Mouse (Mus musculus) right cerebral cortex, postnatal 14 days (tissue): ENCODE measurements at regions not wholly inside any gene's neighbourhood (a gene's known extent, or its start where the extent isn't known, plus 50 kb on each side); places are given as distances from the start of the nearest gene placed in this dataset.
"Not testable (repeated sequence)": the region's sequence is repeated elsewhere in the genome, so short reads cannot be mapped to it uniquely, and the experiment has no call there.

ENCODE experiments used
- DNase-seq: peaks from one replicate; pipeline ENCODE4 v3.0.0; 2022

- no peak for DNase-seq
Measured at GRCm38 (mm10) chr6:3319378-3319777, 80.0 kb downstream of the Samd9l start.

- DNase-seq, result peak; percentile 4
Measured at GRCm38 (mm10) chr6:3307598-3308220, 91.7 kb downstream of the Samd9l start.

- DNase-seq, result not testable (repeated sequence)
Measured at GRCm38 (mm10) chr6:3304881-3305620, 94.3 kb downstream of the Samd9l start.

GRCm38 (mm10) chr6:3293316-3293715, 106.1 kb downstream of the Samd9l start:
- DNase-seq, result not testable (repeated sequence)

GRCm38 (mm10) chr6:3291983-3292382, 107.4 kb downstream of the Samd9l start:
- not testable (repeated sequence) for DNase-seq

- DNase-seq, result not testable (repeated sequence)
Measured at GRCm38 (mm10) chr6:3268726-3269125, 130.6 kb downstream of the Samd9l start.

GRCm38 (mm10) chr6:3265477-3265876, 133.9 kb downstream of the Samd9l start:
- DNase-seq, result not testable (repeated sequence)
